Mouse (Mus musculus) embryo, embryonic 9.5 days (tissue): ENCODE data around the gene Tshr.
"Not testable (repeated sequence)": the region's sequence is repeated elsewhere in the genome, so short reads cannot be mapped to it uniquely, and the experiment has no call there.

Source experiments
- DNase-seq: peaks from one replicate; pipeline ENCODE4 v3.0.0-alpha.2; 2017; ENCODE audit errors: extremely low spot score

The Tshr gene

DNA sequence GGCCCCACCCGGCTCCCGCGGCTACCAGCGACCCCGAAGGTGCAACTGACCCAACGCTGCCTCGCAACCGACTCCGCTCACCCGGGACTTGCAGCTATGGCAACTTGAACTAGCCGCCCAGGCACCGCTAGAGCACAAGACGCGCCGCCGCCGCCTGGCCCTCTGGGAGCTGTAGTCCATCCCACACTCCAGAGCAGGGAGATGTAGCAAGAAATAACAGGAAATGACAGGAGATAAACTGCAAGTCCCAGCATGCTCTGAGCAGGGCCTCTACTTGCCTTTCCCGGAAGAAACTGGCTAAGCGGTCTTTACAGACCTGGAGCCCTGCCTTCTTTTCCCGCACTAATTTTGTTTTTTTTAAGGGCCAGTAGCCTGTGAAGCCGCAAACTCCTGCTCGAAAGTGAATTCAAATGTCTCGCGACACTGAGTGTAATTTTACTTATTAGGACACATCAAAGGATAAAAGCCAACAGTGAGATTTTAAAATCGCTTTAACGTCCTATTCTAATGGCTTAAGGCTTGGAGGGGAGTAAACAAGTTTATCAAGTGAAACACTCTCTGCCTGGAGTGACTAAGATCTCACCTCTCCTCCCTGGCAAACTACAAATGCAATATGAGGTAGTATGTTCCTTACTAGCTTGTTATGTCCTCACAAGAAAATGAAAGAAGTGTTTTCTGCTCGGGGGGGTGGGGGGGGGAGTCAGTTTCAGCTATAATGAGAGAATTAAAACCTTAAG, at the start of gene Tshr, which contains the start of gene Cep128:
Gene Tshr, plus strand, starts transcription at position 283 of the 737 bp plus-strand sequence.
Gene Cep128, minus strand, starts transcription at position 129 of the 737 bp plus-strand sequence.
- DNase-seq: peak; percentile 92

- DNase-seq: not testable (repeated sequence)
These were observed 45.7 kb upstream of the Tshr start for GRCm38 (mm10) chr12:91338656-91339055.

GRCm38 (mm10) chr12:91353783-91354182, 30.6 kb upstream of the Tshr start:
- no peak for DNase-seq

DNA sequence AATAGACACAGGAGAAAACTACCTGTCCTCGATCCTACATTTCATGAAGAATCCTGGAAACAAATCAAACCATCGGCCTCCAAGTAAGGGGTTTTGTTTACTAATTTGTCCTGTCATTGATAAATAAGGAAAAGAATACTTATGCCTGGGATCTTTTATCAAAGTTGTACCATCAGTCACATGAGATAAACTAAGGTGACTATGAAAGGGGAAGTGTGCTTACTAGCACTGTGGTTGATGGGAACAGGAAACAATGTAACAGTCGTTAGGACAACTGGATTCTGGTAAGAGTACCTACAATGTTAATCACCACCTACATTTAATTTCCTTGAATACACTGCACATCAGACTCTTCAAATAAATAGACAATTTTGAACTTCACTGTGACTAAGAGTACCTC, 15.2 kb upstream of the Tshr start:
- DNase-seq: no peak

DNA sequence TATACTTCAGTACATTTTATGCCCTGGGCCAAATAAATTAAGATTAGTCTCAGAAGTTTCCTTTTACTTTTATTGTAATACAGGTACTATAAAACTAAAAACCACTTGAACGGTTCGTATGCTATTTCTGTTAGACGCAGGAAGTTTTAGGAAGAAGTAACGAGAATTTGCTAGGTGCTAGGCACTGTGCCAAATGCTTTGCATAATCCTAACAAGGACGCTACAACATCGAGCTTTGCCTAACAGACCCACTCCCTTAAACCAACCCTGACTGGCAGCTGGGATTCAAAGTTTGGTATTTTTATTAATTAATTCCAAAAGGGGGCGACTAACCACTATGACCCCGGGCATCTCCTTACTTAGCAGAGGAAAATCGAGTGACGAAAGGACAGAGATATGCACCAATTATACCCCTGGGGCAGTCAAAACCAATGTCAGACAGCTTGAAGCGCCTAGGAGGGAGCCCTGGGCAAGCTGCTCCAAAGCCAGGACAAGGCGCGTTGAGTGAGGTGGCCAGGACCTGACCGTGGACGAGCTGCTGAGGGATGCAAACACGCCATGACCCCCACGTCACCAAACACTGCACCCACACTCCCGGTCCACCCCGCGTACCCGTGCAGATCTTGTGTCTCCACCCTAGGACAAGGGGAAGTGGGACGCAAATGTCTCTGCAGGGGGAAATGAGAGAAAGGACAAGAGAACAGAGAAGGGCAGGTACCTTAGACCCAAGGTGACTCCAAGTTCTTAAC, 673 bp upstream of the Tshr start:
- no peak for DNase-seq

GRCm38 (mm10) chr12:91400232-91401048, 16.1 kb downstream of the Tshr start:
- DNase-seq: peak; percentile 83

DNA sequence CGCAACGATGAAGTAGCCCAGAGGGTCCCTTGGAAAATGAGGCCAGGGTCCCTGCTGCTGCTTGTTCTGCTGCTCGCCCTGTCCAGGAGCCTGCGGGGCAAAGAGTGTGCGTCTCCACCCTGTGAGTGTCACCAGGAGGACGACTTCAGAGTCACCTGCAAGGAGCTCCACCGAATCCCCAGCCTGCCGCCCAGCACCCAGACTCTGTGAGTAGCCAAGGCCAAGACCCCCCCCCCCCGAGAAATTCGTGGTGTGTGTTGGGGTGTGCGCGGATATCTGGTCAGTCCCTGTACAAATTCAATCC, 16.6 kb downstream of the Tshr start:
- no peak for DNase-seq

DNA sequence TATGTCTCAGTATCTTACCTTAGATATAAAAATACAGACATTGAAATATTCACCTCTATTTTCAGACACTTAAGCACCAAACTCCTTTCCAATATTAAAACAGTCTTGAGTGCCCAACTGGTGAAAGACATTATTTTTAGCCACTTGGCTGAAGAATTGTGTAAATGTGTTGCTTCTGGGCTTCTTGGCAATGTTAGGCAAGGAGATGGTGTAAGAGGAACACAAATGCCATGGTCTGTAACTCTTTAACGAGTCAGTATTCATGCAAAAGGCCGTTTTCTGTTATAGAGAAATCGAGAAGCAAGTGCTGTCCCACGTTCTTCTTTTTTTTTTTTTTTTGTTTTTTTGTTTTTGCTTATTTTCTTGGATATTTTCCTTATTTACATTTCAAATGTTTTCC, 25.9 kb downstream of the Tshr start:
- no peak for DNase-seq

- DNase-seq: peak; percentile 17
These were observed 28.3 kb downstream of the Tshr start for GRCm38 (mm10) chr12:91412461-91413182.

GRCm38 (mm10) chr12:91415112-91415511, 30.7 kb downstream of the Tshr start:
- DNase-seq: no peak

DNA sequence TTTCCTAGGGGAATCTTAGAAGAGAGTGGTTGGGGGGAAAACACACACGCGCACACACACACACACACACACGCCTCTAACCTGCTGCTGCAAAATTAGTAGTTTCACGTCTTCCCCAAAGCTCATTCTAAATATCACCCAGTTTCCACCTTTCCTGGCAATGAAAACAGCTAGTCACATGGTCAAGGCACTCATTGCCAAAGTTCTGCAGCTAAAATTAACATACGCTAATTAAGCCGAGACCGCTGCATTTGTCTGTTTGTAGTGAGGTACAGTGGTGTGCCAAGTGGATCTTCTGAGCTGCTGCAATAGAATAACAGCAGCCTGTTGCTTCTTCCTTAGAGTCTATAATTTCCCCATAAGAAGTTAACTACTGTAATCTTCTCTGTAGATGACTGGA, 32.5 kb downstream of the Tshr start:
- no peak for DNase-seq

- peak; percentile 58 for DNase-seq
These were observed 34.4 kb downstream of the Tshr start for GRCm38 (mm10) chr12:91418791-91419190.

DNA sequence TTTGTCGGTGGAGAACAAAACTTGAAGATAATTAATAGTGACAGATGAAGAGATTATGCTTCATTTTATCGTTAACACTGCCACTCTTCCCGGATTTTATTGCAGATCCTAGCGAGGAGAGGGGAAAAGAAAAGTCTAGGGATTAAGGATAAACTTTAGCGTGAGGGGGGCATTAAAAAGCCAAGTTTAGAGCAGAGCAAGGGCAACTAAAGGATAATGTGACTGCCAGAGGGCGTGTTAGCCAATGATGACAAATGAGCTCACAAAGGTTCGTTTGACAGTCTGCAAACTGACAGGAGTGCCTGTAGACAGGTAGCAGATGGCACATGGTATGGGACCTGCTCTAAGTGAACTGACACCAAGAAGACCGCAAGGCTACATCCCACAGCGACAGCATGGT, 36.9 kb downstream of the Tshr start:
- no peak for DNase-seq

- peak; percentile 29 for DNase-seq
These were observed 38.9 kb downstream of the Tshr start for GRCm38 (mm10) chr12:91423125-91423820.

DNA sequence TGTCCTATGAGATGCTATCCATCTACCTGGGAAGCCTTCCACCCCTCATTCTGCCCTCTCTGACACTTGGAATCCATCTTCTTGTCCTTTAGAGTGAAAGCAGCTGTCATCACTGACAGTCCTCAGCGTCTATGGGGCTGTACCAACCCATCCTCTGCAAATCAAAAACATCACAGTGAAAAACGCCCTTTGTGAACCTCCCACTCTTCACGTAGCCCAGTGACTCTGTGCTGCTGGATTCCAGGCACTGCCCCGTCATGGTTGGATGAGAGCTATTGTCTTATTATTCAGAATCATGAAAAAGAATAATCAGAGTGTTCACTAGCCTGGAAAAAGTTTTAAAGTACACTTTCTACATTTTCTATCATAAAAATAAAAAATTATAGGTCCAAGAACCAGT, 42.1 kb downstream of the Tshr start:
- DNase-seq: no peak

DNA sequence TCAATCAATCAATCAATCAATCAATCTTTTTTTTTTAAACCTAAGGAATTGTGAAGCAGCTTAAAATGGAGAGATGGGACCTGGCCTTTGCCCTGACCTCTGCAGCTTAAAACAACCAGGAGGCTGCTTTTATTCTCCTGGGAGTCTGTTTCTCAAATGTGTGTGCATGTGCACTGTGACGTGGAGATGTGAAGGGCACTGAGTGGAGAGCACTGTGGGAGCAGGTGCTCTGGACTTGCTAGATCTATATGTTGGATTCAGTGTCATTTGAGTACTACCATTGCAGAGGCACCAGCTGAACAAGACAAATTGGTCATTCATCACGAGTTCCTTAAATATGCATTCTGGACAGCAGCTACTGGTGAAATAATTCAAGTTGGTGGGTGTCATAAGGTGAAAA, 42.8 kb downstream of the Tshr start:
- DNase-seq: no peak

DNA sequence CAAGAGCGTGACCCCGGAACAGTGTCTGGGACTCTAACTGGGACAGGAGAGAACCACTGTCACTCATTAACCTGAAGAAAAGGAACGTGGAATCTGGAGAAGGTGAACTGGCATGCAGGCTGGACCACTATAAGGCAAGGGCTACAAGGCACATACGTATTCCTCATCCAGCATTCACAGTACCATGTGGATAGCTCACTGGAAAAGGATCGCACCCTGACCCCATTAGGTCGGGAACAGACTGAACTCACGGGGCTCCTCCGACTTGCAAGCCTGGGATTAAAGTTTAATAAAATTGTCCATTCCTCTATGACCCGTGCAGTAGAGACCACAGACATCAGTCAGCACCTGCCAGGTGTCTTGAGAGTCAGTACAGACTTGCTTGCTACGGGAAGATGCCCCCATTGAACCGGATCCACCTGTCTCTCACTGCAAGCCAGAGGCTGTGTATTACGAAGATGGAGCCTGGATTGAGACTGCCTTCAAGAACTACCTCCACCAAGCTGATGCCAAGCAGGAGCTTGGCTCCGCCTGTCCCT, 97.9 kb downstream of the Tshr start:
- DNase-seq: no peak

DNA sequence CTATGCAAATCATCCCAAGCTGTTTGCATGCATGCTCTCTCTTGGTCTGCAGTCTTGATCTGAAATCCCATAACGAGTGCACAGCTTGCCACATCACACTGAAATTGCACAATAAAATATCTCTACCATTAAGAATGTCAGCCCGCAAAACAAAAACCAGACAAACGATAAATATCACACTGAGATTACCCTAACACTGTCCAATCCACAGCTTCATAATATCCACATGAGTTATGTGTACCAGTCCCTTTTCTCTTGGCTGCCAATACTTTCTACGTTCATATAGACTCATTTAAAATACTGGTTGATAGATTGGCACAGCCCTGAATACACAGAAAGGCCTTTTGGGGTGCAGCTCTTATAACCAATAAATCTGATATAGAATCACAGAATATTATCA, 102.0 kb downstream of the Tshr start:
- no peak for DNase-seq

DNA sequence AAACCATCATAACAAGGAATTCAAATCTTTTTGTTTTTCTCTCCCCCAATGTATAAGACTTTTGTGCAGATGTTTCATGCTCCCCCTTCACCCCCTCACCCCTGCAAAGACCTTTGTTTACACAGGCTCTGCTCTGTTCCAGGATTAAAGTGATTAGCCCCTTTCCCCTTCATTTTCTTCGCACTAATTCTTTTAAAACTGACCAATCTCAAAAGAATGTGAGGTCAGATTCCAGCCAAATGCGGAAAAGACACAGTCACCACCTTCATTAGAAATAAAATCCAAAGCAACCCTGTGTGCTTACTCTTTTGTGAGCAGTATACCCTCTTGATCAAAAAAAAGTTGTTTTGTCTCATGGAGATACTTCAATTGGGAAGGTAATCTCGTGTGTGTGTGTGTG, 104.0 kb downstream of the Tshr start:
- DNase-seq: no peak

GRCm38 (mm10) chr12:91495497-91496225, 111.3 kb downstream of the Tshr start:
- no peak for DNase-seq
